Mouse (Mus musculus) retina, postnatal 7 days (tissue): ENCODE measurements around the gene Mrps6.

Experiments
- DNase-seq: peaks from one replicate; pipeline ENCODE4 v3.0.0-alpha.2; 2012; ENCODE audit warnings: low read depth, low spot score

Mrps6 gene

GRCm38 (mm10) chr16:92120899-92121531 lies 62.9 kb downstream of the Mrps6 start:
- peak; percentile 41 for DNase-seq

DNA sequence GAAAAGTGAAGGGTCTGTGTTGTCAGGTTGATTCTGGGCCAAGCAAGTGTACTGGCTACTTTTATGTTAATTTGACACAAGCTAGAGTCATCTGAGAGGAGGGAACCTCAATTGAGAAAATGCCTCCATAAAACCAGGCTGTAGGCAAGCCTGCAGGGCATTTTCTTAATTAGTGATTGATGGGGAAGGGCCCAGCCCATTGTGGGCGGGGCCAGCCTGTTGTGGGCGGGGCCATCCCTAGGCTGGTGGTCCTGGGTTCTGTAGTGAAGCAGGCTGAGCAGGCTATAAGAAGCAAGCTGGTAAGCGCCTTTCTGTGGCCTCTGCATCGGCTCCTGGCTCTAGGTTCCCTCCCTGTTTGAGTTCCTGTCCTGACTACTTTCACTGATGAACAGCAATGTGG lies 69.2 kb downstream of the Mrps6 start:
- DNase-seq, result no peak

DNA sequence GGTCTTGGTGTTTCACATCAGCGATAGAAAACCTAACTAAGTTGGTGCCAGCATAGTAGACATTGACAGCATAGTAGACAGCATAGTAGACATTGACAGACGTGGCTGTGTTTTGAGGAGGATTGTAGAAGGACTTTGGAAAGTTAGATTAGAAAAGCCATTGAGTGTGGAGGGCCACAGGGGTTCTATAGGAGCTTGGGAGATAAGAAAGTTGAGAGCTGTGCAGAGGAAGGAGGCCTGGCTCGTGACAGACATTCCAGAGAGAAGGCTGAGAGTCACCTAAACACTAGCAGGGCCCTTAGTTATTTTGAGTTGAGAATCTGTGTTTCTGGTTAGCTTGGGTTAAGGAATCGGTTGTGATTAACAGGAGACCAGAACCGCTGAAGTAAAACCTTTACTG lies 69.6 kb downstream of the Mrps6 start:
- DNase-seq, result no peak

DNA sequence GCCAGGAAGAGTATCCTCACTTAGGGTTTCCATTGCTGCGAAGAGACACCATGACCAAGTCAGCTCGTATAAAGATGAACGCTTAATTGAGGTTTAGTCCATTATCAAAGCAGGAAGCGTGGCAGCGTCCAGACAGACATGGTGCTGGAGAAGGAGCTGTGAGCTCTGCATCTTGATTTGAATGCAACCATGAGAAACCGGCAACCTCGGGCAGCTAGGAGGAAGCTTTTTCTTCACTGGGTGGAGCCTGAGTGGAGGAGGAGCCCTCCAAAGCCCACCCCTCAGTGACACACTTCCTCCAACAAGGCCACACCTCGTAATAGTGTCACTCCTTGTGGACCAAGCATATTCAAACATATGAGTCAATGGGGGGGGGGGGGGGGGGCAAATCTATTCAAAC lies 71.8 kb downstream of the Mrps6 start:
- no peak for DNase-seq

DNA sequence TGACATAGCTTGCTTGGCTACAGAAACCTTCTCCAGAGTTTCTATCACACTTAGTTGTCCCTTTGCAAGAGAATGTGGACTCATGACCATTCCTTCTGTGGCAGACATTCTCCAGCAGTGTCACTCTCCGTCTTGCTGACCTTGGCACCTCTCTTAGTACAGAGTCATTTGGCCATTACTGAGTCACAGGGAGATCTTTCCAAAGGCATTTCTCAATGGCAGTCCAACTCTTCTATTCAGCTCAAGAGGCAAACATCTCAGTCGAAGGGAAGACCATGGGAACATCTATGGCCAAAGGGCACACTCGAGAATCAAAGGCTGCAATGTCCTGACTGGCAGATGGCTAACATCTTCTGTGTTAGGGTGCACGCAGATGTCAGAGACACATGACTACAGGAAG lies 74.4 kb downstream of the Mrps6 start:
- DNase-seq, result no peak

DNA sequence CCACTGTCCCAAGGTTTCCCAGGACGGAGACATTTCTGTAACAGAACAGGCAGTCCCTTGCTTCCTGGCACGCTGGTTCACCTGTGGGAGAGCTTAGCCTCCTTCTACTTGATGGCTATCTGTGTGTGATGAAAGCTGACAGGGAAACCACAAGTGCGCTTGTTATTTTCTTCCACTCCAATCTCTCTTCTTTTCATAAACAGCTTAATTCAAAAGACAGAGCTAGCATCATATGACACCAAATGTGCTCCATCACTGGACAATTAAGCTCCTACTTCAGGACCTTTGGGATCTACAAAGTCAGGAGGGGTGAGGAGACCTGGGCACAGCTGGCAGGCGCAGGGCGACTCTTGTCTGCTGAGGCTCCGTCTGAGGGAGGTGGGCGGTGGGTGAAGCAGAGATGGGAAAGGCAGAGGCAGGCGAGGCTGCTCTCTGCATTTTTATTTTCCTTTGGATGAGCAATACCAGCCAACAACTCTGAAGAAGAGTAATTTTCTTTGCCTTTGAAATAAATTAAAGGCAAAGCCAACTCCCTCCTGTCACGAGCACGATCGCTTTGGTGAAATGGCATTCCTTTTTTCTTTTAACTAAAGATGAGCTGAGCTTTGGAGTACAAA lies 76.2 kb downstream of the Mrps6 start:
- no peak for DNase-seq

GRCm38 (mm10) chr16:92136275-92136674 lies 78.2 kb downstream of the Mrps6 start:
- DNase-seq, result no peak

DNA sequence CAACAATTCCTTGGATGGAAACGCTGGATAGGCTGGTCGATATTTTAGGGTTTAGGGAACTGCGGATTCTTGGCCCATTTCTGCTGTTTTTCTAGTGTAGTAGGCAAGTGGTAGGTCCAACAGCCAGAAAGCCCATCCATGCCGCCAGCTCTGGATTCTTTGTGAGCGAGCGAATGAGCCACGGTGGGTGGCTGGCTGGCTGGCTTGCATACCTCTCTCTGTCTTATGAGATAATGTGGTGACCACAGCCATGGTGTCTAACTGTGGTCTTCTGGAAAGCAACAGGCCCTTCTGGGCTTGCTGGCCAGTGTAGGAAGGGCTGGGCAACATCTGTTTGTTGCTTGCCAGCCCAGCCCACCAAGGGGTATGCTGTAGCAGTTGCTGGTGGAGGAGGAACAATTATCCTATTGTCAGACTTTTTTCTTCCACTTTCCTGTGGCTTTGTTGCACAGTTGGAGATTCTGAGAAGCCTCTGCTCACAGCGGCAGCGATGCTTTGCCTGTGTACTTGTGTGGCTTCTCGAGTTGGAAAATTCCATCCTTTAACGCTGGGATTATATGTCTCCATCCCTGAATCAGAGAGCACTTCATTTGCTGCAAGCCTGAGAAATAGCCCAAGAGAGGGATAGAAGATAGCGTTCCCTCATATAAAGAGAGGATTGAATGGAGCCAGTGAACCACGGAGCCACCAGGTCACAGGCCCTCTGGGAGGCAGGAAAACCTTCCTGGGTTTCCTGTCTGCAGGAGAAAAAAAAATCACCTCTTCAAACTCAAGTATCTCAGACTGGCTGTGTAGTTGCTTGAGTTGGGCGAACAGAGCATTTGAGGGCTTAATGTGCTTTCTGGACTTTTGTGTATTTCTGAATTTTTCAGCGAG lies 81.6 kb downstream of the Mrps6 start:
- DNase-seq, result no peak

GRCm38 (mm10) chr16:92140328-92140727 lies 82.3 kb downstream of the Mrps6 start:
- DNase-seq, result no peak

DNA sequence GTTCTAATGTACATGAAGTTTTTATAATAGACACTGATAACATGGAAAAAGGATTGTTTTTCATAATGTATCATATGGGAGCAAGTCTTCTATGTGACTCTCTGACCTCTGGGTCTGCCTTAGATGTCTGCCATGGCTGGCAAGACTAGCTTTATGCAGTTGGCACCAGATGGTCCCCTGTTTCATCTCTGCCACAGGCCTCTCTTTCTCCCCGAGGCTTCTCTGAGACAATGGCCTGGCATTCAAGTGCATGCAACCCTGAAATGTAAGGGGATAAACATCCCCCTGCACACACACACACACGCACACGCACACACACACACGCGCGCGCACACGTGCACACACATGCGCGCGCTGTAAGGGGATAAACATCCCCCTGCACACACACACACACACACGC lies 83.0 kb downstream of the Mrps6 start:
- no peak for DNase-seq

DNA sequence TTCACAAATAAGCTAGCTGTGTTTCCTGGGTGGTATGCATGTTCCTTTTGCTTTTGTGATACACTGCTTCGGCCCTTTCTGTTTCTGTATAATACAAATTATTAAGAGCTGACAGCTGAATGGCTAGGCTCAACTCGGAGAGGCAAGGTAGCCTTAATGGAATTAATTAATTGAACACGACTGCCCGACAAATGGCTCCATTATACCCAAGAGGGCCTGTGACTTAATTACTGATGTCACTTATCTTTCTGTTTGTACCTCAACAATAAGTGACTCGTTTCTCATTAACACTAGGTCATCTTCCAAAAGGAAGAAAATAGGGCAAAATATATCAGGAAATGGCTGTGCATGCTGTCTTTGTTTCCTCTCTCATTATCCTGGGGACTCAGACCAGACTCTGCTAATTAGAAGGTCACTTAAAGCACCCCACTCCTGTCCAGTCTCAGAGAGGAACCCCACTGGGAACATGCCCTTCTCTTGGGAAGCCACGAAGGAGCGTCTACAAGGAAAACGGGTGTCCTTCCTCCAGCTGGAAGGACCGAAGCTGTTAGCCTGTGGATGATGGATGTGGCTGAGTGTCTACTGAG lies 84.4 kb downstream of the Mrps6 start:
- no peak for DNase-seq

DNA sequence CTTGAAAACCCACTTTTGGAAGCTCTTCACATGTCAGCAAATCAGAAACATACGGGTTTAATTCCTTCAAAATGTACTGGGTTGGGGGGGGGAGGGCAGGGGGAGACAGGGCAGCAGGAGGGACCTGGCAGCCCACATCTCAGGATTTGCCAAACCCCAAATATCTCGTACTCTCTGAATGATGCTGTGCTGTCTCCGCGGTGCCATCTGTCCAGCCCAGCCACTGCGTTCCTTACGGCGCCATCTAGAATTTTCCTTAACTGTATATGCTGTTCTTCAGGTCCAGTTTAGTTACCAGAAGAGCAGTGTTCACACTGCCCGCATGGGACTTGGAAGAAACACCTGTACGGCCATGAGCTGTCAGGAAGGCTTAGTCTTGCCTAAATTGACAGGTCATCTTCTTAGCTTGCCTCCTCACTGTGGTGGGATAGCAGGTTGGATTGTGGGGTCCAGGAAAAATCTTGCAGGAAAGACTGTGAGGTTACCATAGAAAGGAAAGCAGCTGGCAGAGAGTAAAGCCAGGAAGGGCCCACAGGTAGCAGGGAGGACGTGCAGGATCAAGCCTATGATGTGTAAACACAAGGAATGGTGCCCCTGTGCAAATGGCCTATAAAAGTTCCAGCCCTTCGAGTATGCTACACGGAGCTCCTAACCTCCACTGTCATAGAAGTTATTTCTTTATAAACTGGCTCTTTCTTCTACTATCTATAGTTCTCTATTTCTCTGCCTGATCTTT lies 89.7 kb downstream of the Mrps6 start:
- no peak for DNase-seq

DNA sequence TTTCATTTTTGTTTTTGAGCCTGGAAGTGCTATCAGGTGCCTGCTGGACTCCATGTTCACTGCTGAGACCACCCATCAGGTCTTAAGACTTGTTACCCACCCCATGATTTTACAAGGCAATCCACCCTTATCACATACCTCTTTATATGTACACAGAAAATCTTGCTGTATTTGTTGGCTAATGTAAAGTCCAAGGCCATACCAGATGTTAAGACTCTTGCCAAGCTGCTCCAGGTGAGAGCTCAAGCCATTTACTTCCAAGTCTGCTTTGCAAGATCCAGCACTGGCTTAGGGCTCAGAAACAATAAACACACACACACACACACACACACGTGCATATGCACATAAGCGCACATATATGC lies 90.3 kb downstream of the Mrps6 start:
- no peak for DNase-seq

GRCm38 (mm10) chr16:92150975-92151374 lies 92.9 kb downstream of the Mrps6 start:
- no peak for DNase-seq

DNA sequence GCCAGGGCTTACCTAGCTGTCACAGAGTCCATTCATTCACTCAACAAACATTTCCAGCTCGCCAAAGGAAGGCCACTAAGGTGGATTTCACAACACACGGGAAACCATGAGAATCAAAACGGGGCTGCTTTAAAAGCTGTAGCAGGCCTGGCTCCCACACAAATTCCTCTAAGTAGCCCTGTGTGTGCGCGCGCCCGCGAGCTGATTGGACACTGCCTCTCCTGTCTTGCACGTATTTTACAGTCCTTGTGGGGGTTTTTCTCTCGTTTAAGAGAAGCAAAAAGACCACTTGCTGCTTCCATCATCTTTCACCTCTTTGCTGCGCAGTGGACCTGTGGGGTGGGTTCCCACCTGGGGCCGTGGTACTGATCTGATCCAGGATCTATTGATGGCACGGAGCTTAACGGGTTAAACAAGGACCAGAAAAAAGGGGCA lies 100.0 kb downstream of the Mrps6 start:
- DNase-seq, result no peak

GRCm38 (mm10) chr16:92158461-92159091 lies 100.5 kb downstream of the Mrps6 start:
- peak; percentile 17 for DNase-seq

DNA sequence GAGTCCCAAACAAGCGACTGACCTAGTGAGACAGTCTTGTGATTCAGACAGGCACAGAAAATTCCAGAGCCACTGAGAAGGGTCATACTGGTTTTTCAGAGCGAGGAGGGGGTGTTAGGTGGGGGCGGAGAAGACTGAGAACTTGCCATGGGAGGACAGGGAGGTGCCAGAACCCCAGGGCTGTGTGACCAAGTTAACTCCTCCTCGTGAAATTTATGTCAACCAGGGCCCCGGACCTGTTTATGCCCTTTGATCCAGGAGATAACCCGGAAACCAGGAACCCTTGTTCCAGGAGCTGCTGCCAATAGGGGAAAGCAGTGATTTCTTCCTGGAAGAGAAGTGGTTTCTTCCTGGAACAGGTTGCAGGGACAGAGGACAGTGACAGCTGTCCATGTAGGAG lies 101.0 kb downstream of the Mrps6 start:
- no peak for DNase-seq
